Mouse (Mus musculus): Measurements from ENCODE around the gene Zfp69. TPM values are rescaled to one million over a fixed set of nuclear protein-coding genes. Genes with fewer than 3 reads are reported as not detected.

Zfp69 gene
- total and polyA plus RNA-seq, 3 experiments, result 2.0 to 4.3 TPM; not detected in 1

DNA sequence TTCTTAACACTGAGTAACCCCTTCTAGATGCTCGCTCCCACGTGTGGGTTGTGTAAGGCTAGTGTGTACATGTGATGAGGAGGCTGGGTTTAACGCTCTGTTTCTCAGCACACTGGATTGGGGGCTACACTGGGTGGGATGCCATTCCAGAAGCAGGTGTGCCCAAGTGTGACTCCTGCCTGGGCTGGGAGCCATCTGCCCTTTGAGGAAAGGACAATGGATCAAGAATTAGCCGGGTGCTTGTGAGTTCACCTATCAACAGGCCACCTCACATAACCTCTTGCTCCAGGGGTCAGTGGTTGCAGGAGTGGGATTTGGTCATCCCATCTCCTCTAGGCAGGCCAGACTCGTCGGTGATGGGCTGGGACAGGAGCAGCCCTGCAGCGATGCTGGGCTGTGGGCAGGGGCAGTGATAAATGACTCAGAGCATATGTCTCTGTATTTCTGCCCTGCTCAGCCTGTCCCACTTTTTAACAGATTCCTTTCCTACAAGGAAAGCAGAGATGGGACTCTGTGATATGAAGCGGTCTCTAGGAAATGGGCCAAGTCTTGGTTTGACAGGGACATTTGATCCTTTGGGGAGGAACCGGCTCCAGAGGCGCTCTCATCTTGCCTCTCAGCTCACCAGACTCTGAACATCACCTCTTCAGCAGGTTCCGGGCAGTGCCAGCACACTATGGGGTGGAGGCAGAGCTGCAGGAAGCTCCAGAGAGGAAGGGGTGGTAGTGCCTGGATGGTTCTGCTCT lies 57.7 kb downstream of the Zfp69 start:
- no peaks in the 10 kb centered on the region for H3K9me3 ChIP-seq (replicated peaks; ENCODE audit: insufficient read depth, low read length)
- H3K9ac ChIP-seq (ENCODE audit: control insufficient read depth, low read depth, low read length, poor library complexity, severe bottlenecking), result no peak overlapping the region
- peaks cover 0 to 2% of the 10 kb centered on the region in 2 experiments; a peak in 3 of 4 replicates for H3K27me3 ChIP-seq (ENCODE audit: control insufficient read depth in 1 of 2, insufficient read depth in 2 of 2, low read length in 2 of 2)
- H3K4me3 ChIP-seq (ENCODE audit: control insufficient read depth in 1 of 2, insufficient read depth in 1 of 2, low read depth in 2 of 2, low read length in 2 of 2), result no peak overlapping the region
- H3K79me2 ChIP-seq (ENCODE audit: control insufficient read depth, insufficient read depth, low read length, poor library complexity), result no peaks in the 10 kb centered on the region
- H3K27ac ChIP-seq (ENCODE audit: control insufficient read depth, low read depth, low read length), result no peak overlapping the region
- no peak for DNase-seq (ENCODE audit: low read depth, low spot score)
- no peaks in the 10 kb centered on the region for H3K36me3 ChIP-seq (ENCODE audit: control insufficient read depth in 1 of 2, insufficient read depth in 2 of 2, low read length in 2 of 2)
- H3K4me1 ChIP-seq (ENCODE audit: control insufficient read depth in 1 of 2, insufficient read depth in 2 of 2, low read length in 2 of 2), result no peaks in the 10 kb centered on the region
- no peak for TF ChIP-seq UBTF (IDR thresholded peaks at IDR 0.05; ENCODE audit: borderline replicate concordance, insufficient read depth, low read depth, low read length)
- no peak for TF ChIP-seq NELFE (IDR thresholded peaks at IDR 0.05; ENCODE audit: low read depth, low read length)
- TF ChIP-seq JUND (IDR thresholded peaks at IDR 0.05; ENCODE audit: low read depth, low read length), result no peak
- TF ChIP-seq USF1 (IDR thresholded peaks at IDR 0.05; ENCODE audit: low read depth, low read length), result no peak
- no peak for TF ChIP-seq ETS1 (IDR thresholded peaks at IDR 0.05; ENCODE audit: low read depth, low read length)
- TF ChIP-seq GATA1 (IDR thresholded peaks at IDR 0.05; ENCODE audit: low read depth, low read length), result no peak
- TF ChIP-seq NRF1 (IDR thresholded peaks at IDR 0.05; ENCODE audit: insufficient read depth, low read depth, low read length, poor library complexity, severe bottlenecking), result no peak
- TF ChIP-seq BHLHE40 (IDR thresholded peaks at IDR 0.05; ENCODE audit: borderline replicate concordance, low read depth, low read length), result no peak
- no peak for TF ChIP-seq TBP (IDR thresholded peaks at IDR 0.05; ENCODE audit: low read depth, low read length)
- TF ChIP-seq ELF1 (IDR thresholded peaks at IDR 0.05; ENCODE audit: low read depth, low read length), result no peak
- TF ChIP-seq MAFK (IDR thresholded peaks at IDR 0.05; ENCODE audit: borderline replicate concordance, low read depth, low read length), result no peak
- no peak for TF ChIP-seq TAL1 (IDR thresholded peaks at IDR 0.05; ENCODE audit: low read length)

DNA sequence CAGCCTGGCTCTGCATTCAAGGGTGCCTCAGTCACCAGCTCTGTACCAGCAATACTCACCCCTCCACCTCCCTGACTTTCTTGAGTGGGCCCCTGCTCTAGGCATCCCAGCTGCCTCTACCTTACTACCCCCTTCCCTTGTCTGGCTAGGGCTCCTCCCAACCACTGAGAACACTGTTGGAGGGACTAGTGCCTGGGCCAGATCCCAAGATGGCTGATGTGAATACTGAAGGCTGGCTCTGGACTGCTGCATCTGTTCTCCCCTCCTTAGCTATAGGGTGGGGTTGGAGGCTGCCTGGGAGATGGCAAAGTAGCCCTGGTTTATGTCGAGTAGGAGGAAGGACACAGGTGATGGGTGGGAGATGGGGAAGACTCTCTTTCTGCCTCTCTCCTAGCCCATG lies 59.0 kb downstream of the Zfp69 start:
- no peak overlapping the region for H3K27ac ChIP-seq (ENCODE audit: control insufficient read depth, low read depth, low read length)
- H3K4me3 ChIP-seq (ENCODE audit: control insufficient read depth in 1 of 2, insufficient read depth in 1 of 2, low read depth in 2 of 2, low read length in 2 of 2), result no peak overlapping the region
- no peaks in the 10 kb centered on the region for H3K9me3 ChIP-seq (replicated peaks; ENCODE audit: insufficient read depth, low read length)
- no peak overlapping the region for H3K9ac ChIP-seq (ENCODE audit: control insufficient read depth, low read depth, low read length, poor library complexity, severe bottlenecking)
- no peaks in the 10 kb centered on the region for H3K36me3 ChIP-seq (ENCODE audit: control insufficient read depth in 1 of 2, insufficient read depth in 2 of 2, low read length in 2 of 2)
- peaks cover 0 to 2% of the 10 kb centered on the region in 2 experiments; a peak in 3 of 4 replicates for H3K27me3 ChIP-seq (ENCODE audit: control insufficient read depth in 1 of 2, insufficient read depth in 2 of 2, low read length in 2 of 2)
- DNase-seq (ENCODE audit: low read depth, low spot score), result no peak
- no peaks in the 10 kb centered on the region for H3K79me2 ChIP-seq (ENCODE audit: control insufficient read depth, insufficient read depth, low read length, poor library complexity)
- TF ChIP-seq TAL1 (IDR thresholded peaks at IDR 0.05; ENCODE audit: low read length) (no peak), HCFC1 (IDR thresholded peaks at IDR 0.05; ENCODE audit: low read depth, low read length) (no peak), E2F4 (IDR thresholded peaks at IDR 0.05; ENCODE audit: borderline replicate concordance, low read depth, low read length) (no peak)
- no peaks in the 10 kb centered on the region for H3K4me1 ChIP-seq (ENCODE audit: control insufficient read depth in 1 of 2, insufficient read depth in 2 of 2, low read length in 2 of 2)

Data from MEL (cell line).